In genomic region chr8:45202476-45202875, GRCm38 (mm10) we compare ENCODE assay signal across 24 mouse cellular contexts. TPM values are rescaled to one million over a fixed set of nuclear protein-coding genes. Genes with fewer than 3 reads are reported as not detected.
DNase-seq lines count a peak whose midpoint lies in the region; ATAC-seq and TF ChIP-seq lines count a peak whose summit lies in the region.
"Had no signal": no experiment of that assay in that cellular context is flagged by ENCODE, and none has a peak within 500 bp of the region (broad histone marks: within the 10 kb centered on the region; RNA-seq: fewer than 3 reads in every experiment).

No protein-coding gene starts in this region.

- no peak overlapping the region for H3K9ac ChIP-seq in forebrain, embryonic 13.5 days
- H3K9ac ChIP-seq in kidney, postnatal 0 days (ENCODE audit: low read depth, low read length) = no peak overlapping the region
- H3K9ac ChIP-seq in neural tube, embryonic 15.5 days (replicated peaks) = no peak overlapping the region
- H3K9ac ChIP-seq: kidney, embryonic 15.5 days; limb, embryonic 13.5 days; liver, embryonic 12.5 days; stomach, embryonic 15.5 days had no signal

- TF ChIP-seq CTCF in kidney, postnatal 0 days (IDR thresholded peaks at IDR 0.05; ENCODE audit: low read depth) = no peak

- intact Hi-C loops in left cerebral cortex, postnatal 25 days (cut with DNase I) = no loop called here

- no peak overlapping the region for H3K27ac ChIP-seq in forebrain, embryonic 13.5 days
- H3K27ac ChIP-seq in forebrain, embryonic 10.5 days = no peak overlapping the region
- no peak overlapping the region for H3K27ac ChIP-seq in kidney, postnatal 0 days
- H3K27ac ChIP-seq in neural tube, embryonic 15.5 days (replicated peaks) = no peak overlapping the region
- H3K27ac ChIP-seq: kidney, embryonic 15.5 days; limb, embryonic 13.5 days; liver, embryonic 12.5 days; stomach, embryonic 15.5 days had no signal

- no peaks in the 10 kb centered on the region for H3K36me3 ChIP-seq in forebrain, embryonic 13.5 days (ENCODE audit: poor library complexity, severe bottlenecking)
- H3K36me3 ChIP-seq in forebrain, embryonic 10.5 days (replicated peaks) = no peaks in the 10 kb centered on the region
- no peaks in the 10 kb centered on the region for H3K36me3 ChIP-seq in kidney, postnatal 0 days (ENCODE audit: insufficient read depth, low read length)
- no peaks in the 10 kb centered on the region for H3K36me3 ChIP-seq in neural tube, embryonic 15.5 days
- H3K36me3 ChIP-seq: kidney, embryonic 15.5 days; limb, embryonic 13.5 days; liver, embryonic 12.5 days; stomach, embryonic 15.5 days had no signal

- DNase-seq in forebrain, embryonic 10.5 days (ENCODE audit: extremely low spot score, low spot score) = no peak
- peak; percentile 10 for DNase-seq in kidney, postnatal 0 days (ENCODE audit: low spot score)
- DNase-seq in kidney, adult 18-20 months = no peak
- peak; percentile 46 for DNase-seq in retina, postnatal 1 day
- no peak for DNase-seq in retina, embryonic 14.5 days (ENCODE audit: low spot score)
- no peak for DNase-seq in left cerebral cortex, postnatal 25 days (ENCODE audit: low spot score in 2 of 2)
- DNase-seq: adrenal gland, postnatal 14 days; cerebellum, adult 9-10 months; heart, postnatal 4 days; kidney, postnatal 4 days; lung, adult 2 months; lung, postnatal 36 days; thymus, postnatal 36 days had no signal

- ATAC-seq in forebrain, embryonic 13.5 days = peak; percentile 63; the same call in 1 of the 2 replicates
- no peak for ATAC-seq in kidney, postnatal 0 days (replicated peaks; ENCODE audit: low FRiP score, low read depth)
- ATAC-seq in neural tube, embryonic 15.5 days (ENCODE audit: low FRiP score) = peak; percentile 57; the same call in 1 of the 2 replicates
- ATAC-seq: liver, embryonic 12.5 days had no signal

- 24% methylated on average over 6 of the region's 6 CpGs for WGBS in forebrain, embryonic 13.5 days
- 71% methylated on average over 6 of the region's 6 CpGs for WGBS in forebrain, embryonic 10.5 days
- 35% methylated on average over 6 of the region's 6 CpGs for whole genome bisulfite sequencing in kidney, postnatal 0 days
- WGBS in neural tube, embryonic 15.5 days = 33% methylated on average over 6 of the region's 6 CpGs

- no peaks in the 10 kb centered on the region for H3K9me3 ChIP-seq in forebrain, embryonic 13.5 days (replicated peaks)
- H3K9me3 ChIP-seq in forebrain, embryonic 10.5 days = no peaks in the 10 kb centered on the region
- no peaks in the 10 kb centered on the region for H3K9me3 ChIP-seq in kidney, postnatal 0 days (replicated peaks; ENCODE audit: low read length)
- H3K9me3 ChIP-seq in neural tube, embryonic 15.5 days (replicated peaks) = no peaks in the 10 kb centered on the region
- H3K9me3 ChIP-seq: kidney, embryonic 15.5 days; limb, embryonic 13.5 days; liver, embryonic 12.5 days; stomach, embryonic 15.5 days had no signal

- no peak overlapping the region for H3K4me2 ChIP-seq in forebrain, embryonic 13.5 days
- no peak overlapping the region for H3K4me2 ChIP-seq in kidney, postnatal 0 days (ENCODE audit: low read length)
- H3K4me2 ChIP-seq in neural tube, embryonic 15.5 days = no peak overlapping the region
- H3K4me2 ChIP-seq: kidney, embryonic 15.5 days; limb, embryonic 13.5 days; liver, embryonic 12.5 days; stomach, embryonic 15.5 days had no signal

- peaks cover 3% of the 10 kb centered on the region; the same call in 1 of the 2 replicates for H3K4me1 ChIP-seq in forebrain, embryonic 13.5 days
- no peaks in the 10 kb centered on the region for H3K4me1 ChIP-seq in forebrain, embryonic 10.5 days
- no peaks in the 10 kb centered on the region for H3K4me1 ChIP-seq in kidney, postnatal 0 days (replicated peaks; ENCODE audit: insufficient read depth, low read length)
- H3K4me1 ChIP-seq in neural tube, embryonic 15.5 days = 0 out of 2 replicates have a peak, but pooled peaks cover 5% of the 10 kb centered on the region
- H3K4me1 ChIP-seq: kidney, embryonic 15.5 days; limb, embryonic 13.5 days; liver, embryonic 12.5 days; stomach, embryonic 15.5 days had no signal

- H3K27me3 ChIP-seq in forebrain, embryonic 13.5 days = no peaks in the 10 kb centered on the region
- no peaks in the 10 kb centered on the region for H3K27me3 ChIP-seq in forebrain, embryonic 10.5 days (ENCODE audit: poor library complexity, severe bottlenecking)
- no peaks in the 10 kb centered on the region for H3K27me3 ChIP-seq in kidney, postnatal 0 days (ENCODE audit: insufficient read depth, low read length)
- no peaks in the 10 kb centered on the region for H3K27me3 ChIP-seq in neural tube, embryonic 15.5 days (replicated peaks)
- H3K27me3 ChIP-seq: kidney, embryonic 15.5 days; limb, embryonic 13.5 days; liver, embryonic 12.5 days; stomach, embryonic 15.5 days had no signal

- H3K4me3 ChIP-seq in forebrain, embryonic 13.5 days = no peak overlapping the region
- H3K4me3 ChIP-seq in forebrain, embryonic 10.5 days = no peak overlapping the region
- no peak overlapping the region for H3K4me3 ChIP-seq in kidney, postnatal 0 days (replicated peaks; ENCODE audit: low read depth, low read length)
- H3K4me3 ChIP-seq in neural tube, embryonic 15.5 days (replicated peaks) = no peak overlapping the region
- H3K4me3 ChIP-seq: kidney, embryonic 15.5 days; limb, embryonic 13.5 days; liver, embryonic 12.5 days; stomach, embryonic 15.5 days had no signal

RNA-seq across cellular contexts. Expression of gene F11, which starts 59.4 kb away (rescaled TPM):
- not detected in 2 replicates for polyA plus RNA-seq in forebrain, embryonic 13.5 days (2015; fragmentation: Nextera tagmentation; extraction: Ambion mirVana)
- polyA plus RNA-seq in forebrain, embryonic 10.5 days (2016; fragmentation: Nextera tagmentation; extraction: Ambion mirVana) = not detected in 2 replicates
- not detected in 2 replicates for polyA plus RNA-seq in kidney, postnatal 0 days (2015; fragmentation: Nextera tagmentation; extraction: Ambion mirVana)
- polyA plus RNA-seq in neural tube, embryonic 15.5 days (2015; fragmentation: Nextera tagmentation; extraction: Ambion mirVana) = not detected in 2 replicates
- total RNA-seq in left cerebral cortex, postnatal 25 days (2021) = not detected
- total RNA-seq: gastrocnemius, adult 18-20 months; heart, adult 8-10 months; heart, postnatal 4 days; left cerebral cortex, postnatal 14 days; megakaryocyte-erythroid progenitor cell, adult 5-6 weeks had no signal
- polyA plus RNA-seq: heart, embryonic 14.5 days; limb, embryonic 13.5 days had no signal

Comparison
In these comparisons a context has a peak if more than half of its experiments do, and no peak if none do; other contexts are left out.
1. DNase-seq: peak in kidney, postnatal 0 days (single experiment) and retina, postnatal 1 day (single experiment); none in forebrain, embryonic 10.5 days (single experiment), kidney, adult 18-20 months (single experiment), retina, embryonic 14.5 days (single experiment) and left cerebral cortex, postnatal 25 days (0 of 2).